Mouse (Mus musculus): ENCODE data around the gene Sh2d7.

Gene Sh2d7

GRCm38 (mm10) chr9:54538684-54539083 lies at the start of gene Sh2d7:
Gene Sh2d7 (plus strand): TSS chr9:54538984.
- DNase-seq (ENCODE audit: extremely low read depth, low read depth): no peak

DNA sequence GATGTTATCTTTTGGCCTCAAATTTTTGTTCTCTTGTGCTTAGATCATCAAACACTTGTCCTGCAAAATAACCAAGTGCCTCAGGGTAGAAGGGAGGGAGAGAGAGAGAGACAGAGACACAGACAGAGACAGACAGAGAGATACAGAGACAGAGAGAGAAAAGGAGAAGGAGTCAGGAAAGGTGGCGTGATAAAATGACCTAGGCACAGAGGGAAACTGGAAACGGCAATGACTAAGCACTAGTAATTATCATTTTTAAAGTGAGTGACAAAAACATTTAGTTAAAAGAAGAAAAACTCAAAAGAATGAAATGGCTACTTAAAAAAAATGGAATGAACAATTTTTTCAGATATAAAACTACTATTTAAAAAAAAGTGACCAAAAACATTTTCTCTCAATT lies 49.2 kb upstream of the Sh2d7 start:
- no peak for DNase-seq (ENCODE audit: extremely low read depth, low read depth)

GRCm38 (mm10) chr9:54490431-54490830 lies 48.4 kb upstream of the Sh2d7 start:
- DNase-seq (ENCODE audit: extremely low read depth, low read depth): no peak

GRCm38 (mm10) chr9:54499291-54499690 lies 39.5 kb upstream of the Sh2d7 start:
- DNase-seq (ENCODE audit: extremely low read depth, low read depth): no peak

GRCm38 (mm10) chr9:54499791-54500190 lies 39.0 kb upstream of the Sh2d7 start:
- no peak for DNase-seq (ENCODE audit: extremely low read depth, low read depth)

GRCm38 (mm10) chr9:54500832-54501452 lies 37.8 kb upstream of the Sh2d7 start:
- no peak for DNase-seq (ENCODE audit: extremely low read depth, low read depth)

- peak; percentile 53 for DNase-seq (ENCODE audit: extremely low read depth, low read depth)
These were observed 37.2 kb upstream of the Sh2d7 start, which contains the start of gene Dmxl2 for GRCm38 (mm10) chr9:54501453-54502110. Gene Dmxl2 (minus strand): TSS chr9:54501626.

DNA sequence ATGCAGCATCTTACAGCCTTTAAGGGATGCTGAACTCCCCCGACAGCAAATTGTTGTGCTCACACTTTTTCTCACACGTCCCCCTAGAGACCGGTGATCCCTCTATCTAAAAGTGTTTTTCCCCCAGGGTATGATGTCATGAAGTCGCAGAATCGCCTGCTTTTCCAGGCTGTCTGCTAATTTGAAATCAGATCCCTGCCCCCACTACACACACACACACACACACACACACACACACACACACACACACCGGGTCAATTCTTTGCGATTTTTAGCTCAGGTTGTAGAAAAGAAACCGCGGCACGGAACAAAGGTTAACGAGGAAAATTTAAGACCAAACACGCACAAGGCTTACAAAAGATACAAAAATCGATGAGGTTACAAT lies 36.7 kb upstream of the Sh2d7 start:
- no peak for DNase-seq (ENCODE audit: extremely low read depth, low read depth)

- no peak for DNase-seq (ENCODE audit: extremely low read depth, low read depth)
These were observed 35.9 kb upstream of the Sh2d7 start for GRCm38 (mm10) chr9:54502873-54503272.

GRCm38 (mm10) chr9:54515991-54516390 lies 22.8 kb upstream of the Sh2d7 start:
- DNase-seq (ENCODE audit: extremely low read depth, low read depth): no peak

DNA sequence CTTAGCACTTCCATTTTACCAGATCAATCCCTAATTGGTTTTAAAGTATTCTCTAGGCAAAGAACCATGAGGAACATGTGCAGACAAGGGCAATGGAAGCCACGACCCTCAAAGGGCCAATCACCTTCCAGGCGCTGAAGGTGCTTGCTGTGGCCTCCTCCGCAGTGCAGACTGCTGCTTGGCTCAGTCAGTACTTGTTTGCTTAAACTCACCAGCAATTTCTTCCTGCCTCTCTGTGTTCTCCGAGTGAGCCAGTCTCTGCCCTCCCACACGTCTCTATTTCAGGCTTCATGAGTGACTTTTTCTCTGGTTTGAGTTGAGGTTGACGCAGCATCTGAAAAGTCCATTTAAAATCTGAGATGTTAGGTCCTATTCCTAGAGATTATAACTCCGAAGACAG lies 19.9 kb upstream of the Sh2d7 start:
- no peak for DNase-seq (ENCODE audit: extremely low read depth, low read depth)

GRCm38 (mm10) chr9:54520286-54520685 lies 18.5 kb upstream of the Sh2d7 start:
- DNase-seq (ENCODE audit: extremely low read depth, low read depth): no peak

GRCm38 (mm10) chr9:54527694-54528093 lies 11.1 kb upstream of the Sh2d7 start:
- DNase-seq (ENCODE audit: extremely low read depth, low read depth): no peak

DNA sequence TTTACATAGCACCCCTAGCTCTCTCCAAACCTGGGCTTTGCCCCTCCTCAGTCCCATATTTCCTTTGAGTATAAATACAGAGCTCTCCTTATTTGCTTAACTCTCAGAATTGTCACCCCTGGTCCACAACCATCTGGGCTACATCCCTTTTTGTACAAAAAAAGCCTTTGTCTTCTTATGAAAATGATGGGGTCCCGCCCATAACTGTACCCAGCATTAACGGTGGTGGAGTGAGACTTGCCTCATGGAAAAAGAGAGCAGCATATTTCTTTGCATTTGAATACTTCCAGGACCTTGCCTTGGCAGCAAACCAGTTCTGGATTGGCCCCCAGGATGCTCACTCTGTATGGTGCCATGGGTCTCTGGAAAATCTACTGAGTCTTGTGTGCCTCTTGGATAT lies 8.8 kb upstream of the Sh2d7 start:
- DNase-seq (ENCODE audit: extremely low read depth, low read depth): no peak

GRCm38 (mm10) chr9:54530836-54531235 lies 7.9 kb upstream of the Sh2d7 start:
- no peak for DNase-seq (ENCODE audit: extremely low read depth, low read depth)

DNA sequence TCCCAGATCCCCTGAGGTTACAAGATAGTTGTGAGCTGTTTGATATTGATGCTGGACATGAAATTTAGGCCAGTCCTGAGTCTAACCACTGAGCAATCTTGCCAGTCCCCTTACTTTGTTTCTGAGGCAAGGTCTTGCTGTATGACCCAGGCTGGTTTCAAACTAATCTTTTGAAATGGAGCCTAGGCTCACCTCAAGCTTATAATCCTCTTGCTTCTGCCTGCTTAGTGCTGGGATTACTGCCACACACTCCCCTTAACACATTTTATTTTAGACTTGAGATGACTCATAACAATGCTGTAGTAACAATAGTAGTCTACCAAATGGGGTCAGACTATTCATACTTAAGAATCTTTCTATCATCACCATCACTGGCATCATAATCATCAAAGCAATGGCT lies 7.4 kb upstream of the Sh2d7 start:
- DNase-seq (ENCODE audit: extremely low read depth, low read depth): no peak

- no peak for DNase-seq (ENCODE audit: extremely low read depth, low read depth)
These were observed 5.9 kb upstream of the Sh2d7 start for GRCm38 (mm10) chr9:54532926-54533325.

DNA sequence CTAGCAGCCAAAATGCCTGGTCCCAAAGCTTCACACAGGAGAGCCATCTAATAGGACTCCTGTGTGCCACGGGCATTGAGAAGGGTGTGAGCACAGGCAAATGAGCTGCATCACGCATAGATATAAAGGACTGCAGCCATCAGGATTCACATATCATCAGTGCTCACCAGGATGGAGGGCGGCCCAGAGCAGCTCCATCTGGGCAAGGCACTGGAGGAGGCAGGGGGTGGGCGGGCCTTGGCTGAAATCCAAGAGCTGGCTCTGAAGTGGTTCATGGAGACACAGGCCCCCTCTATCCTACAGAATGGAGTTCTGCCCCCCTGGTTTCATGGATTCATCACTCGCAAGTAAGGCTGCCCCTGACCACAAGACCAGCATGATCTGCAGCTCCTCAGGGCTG lies 4.8 kb upstream of the Sh2d7 start:
- no peak for DNase-seq (ENCODE audit: extremely low read depth, low read depth)

DNA sequence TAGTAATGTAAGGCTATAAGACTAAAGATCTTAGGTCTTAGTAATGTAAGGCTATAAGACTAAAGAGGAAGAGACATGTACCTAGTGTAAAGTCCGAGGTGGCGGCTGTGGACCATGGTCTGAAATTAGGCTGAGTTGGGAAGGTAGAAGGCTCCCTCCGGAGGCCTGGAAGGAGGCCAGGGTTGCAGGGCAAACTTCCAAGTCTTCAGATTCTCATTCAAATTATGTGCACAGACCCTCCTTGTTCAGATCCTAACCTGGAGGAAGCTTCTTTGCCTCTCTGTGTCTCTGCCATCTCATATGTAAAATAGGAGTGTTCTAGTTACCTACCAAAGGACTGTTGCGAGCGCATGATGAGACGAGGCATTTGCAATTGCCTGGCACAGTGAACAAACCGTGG lies 2.5 kb upstream of the Sh2d7 start:
- no peak for DNase-seq (ENCODE audit: extremely low read depth, low read depth)

DNA sequence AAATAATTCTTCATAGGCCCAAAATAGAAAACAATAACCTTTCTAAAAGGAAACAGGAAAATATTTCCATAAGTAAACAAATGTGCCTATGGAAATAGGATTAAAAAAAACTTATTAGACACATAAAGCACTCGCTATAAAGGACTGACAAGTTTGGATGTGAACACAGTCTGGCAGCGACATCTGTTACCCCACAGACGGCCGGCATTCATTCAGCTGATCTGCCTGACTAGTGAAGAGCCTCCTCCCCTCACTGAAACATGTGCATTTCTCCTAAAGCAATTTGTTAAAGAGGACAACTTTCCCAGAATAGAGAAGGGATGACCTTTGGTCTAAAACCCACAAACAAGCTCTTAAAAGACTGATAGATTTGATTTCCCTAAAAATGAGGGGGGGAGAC lies 1.8 kb upstream of the Sh2d7 start:
- DNase-seq (ENCODE audit: extremely low read depth, low read depth): no peak

DNA sequence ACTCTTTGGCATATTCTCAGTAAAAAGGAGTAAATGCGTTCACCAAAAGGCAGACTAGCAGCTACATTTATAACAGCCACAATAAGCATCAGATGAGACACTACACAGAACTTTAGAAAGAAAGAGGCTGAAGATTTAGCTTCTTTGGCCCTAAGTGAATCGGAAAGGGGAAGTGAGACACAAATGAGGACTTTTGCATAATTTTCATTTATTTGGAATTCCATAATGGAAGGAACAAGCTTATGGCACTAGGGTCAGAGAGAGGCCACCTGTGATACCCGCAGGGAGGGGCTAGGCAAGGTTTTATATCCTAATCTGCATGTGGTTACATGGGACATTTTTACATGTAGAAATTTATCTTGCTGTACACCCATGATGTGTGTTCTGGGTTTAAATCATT lies 1.3 kb upstream of the Sh2d7 start:
- DNase-seq (ENCODE audit: extremely low read depth, low read depth): no peak

GRCm38 (mm10) chr9:54538244-54538643 lies 540 bp upstream of the Sh2d7 start:
- no peak for DNase-seq (ENCODE audit: extremely low read depth, low read depth)

DNA sequence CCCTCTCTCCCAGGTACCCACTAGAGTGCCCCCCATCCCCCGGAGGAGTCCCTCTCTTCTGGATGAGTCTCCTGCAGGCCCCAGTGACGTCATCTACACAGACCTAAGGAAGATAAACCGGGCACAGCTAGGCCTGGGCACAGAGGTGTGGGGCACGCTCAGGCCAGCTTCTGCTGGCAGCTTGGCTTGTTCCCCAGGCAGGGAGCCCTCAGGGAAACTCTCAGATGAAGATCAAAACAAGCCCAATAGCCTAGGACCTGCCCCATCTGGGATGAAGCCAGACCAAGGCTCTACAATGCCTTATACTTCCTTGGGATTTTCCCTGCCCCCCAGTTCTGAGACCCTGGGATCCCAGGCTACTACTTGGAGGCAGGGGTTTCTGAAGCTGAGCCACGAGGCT lies 2.0 kb downstream of the Sh2d7 start:
- DNase-seq (ENCODE audit: extremely low read depth, low read depth): no peak

All from MEL-GATA-1-ER (cell line).